Mouse (Mus musculus) B cell, adult 67 days (primary cell): ENCODE measurements around the gene Cyp2a22. TPM values are rescaled to one million over a fixed set of nuclear protein-coding genes. Genes with fewer than 3 reads are reported as not detected.

Experiments
- total RNA-seq, 2 experiments: library from RNA; stranded (reverse); gene quantifications; 4 replicates each; pipeline ENCODE4 v1.2.4; 2023

Gene Cyp2a22
- not detected for total RNA-seq

GRCm38 (mm10) chr7:26939262-26939661 lies at the start of gene Cyp2a22:
Gene Cyp2a22 (minus strand): TSS chr7:26939384.

Other genes with a start within 250 kb of the Cyp2a22 start
- gene Cyp2b19, start 182.2 kb downstream of the Cyp2a22 start, total RNA-seq, result not detected
- not detected for gene Cyp2g1, start 130.5 kb downstream of the Cyp2a22 start, total RNA-seq
- not detected for gene Cyp2a5, start 104.1 kb downstream of the Cyp2a22 start, total RNA-seq
- gene Cyp2a12, start 89.7 kb upstream of the Cyp2a22 start, total RNA-seq, result not detected
- not detected for gene Cyp2f2, start 180.5 kb upstream of the Cyp2a22 start, total RNA-seq
- not detected for gene Cyp2t4, start 214.3 kb upstream of the Cyp2a22 start, total RNA-seq
- 100 to 1,000 TPM; 176 to 183 TPM for gene Egln2, start 227.4 kb upstream of the Cyp2a22 start, total RNA-seq
- 100 to 1,000 TPM; 173 to 179 TPM for gene Rab4b, start 239.5 kb upstream of the Cyp2a22 start, total RNA-seq
- gene Gm21983, start 241.7 kb upstream of the Cyp2a22 start, total RNA-seq, result not detected
- not detected for gene Mia, start 241.8 kb upstream of the Cyp2a22 start, total RNA-seq